Mouse (Mus musculus) midbrain, embryonic 12.5 days (tissue): Measurements from ENCODE around the gene Xirp1. TPM values are rescaled to one million over a fixed set of nuclear protein-coding genes. Genes with fewer than 3 reads are reported as not detected.
A peak's percentile ranks its signal among the peaks of the same experiment; 100 is the strongest.

Source experiments
- ATAC-seq: fragments of 200-750 bp; cut with Nextera tagmentation; 2 replicates; pipeline ENCODE4 v1.8.0; 2017; ENCODE audit warnings: low read depth, moderate TSS enrichment, moderate library complexity; ENCODE audit not compliant: low FRiP score
- H3K27ac ChIP-seq: fragments of 300-500 bp; sonication (generic); replicated peaks from 2 replicates; pipeline ENCODE4 v1.5.1; 2016; ENCODE audit warnings: mild to moderate bottlenecking
- H3K27me3 ChIP-seq: fragments of 300-500 bp; sonication (generic); 2 replicates; pipeline ENCODE4 v1.6.1; 2016; ENCODE audit warnings: mild to moderate bottlenecking
- H3K36me3 ChIP-seq: fragments of 300-500 bp; sonication (generic); 2 replicates; pipeline ENCODE4 v1.6.1; 2016
- H3K4me1 ChIP-seq: fragments of 300-500 bp; sonication (generic); 2 replicates; pipeline ENCODE4 v1.6.1; 2016
- H3K4me2 ChIP-seq: fragments of 300-500 bp; sonication (generic); replicated peaks from 2 replicates; pipeline ENCODE4 v1.6.1; 2016; ENCODE audit warnings: mild to moderate bottlenecking, moderate library complexity
- H3K4me3 ChIP-seq: fragments of 300-500 bp; sonication (generic); 2 replicates; pipeline ENCODE4 v1.5.1; 2016; ENCODE audit warnings: mild to moderate bottlenecking
- H3K9ac ChIP-seq: fragments of 300-500 bp; sonication (generic); replicated peaks from 2 replicates; pipeline ENCODE4 v1.6.1; 2016; ENCODE audit warnings: mild to moderate bottlenecking, moderate library complexity
- H3K9me3 ChIP-seq: fragments of 300-500 bp; sonication (generic); 2 replicates; pipeline ENCODE4 v1.6.1; 2016; ENCODE audit warnings: mild to moderate bottlenecking
- WGBS: fragments of 180-500 bp; shearing (Covaris S2); methylation state at CpG from one replicate; pipeline ENCODE4 v1.1.7; 2016; 5-methylcytosine and 5-hydroxymethylcytosine counted together
- polyA plus RNA-seq: library from polyadenylated mRNA; unstranded; fragments of >200 nt; fragmentation: Nextera tagmentation; extraction: Ambion mirVana; gene quantifications from 2 replicates; pipeline ENCODE4 v1.2.1, GENCODE M21; 2016

The Xirp1 gene
- polyA plus RNA-seq, 1 experiment from 2014 or later: not detected

DNA sequence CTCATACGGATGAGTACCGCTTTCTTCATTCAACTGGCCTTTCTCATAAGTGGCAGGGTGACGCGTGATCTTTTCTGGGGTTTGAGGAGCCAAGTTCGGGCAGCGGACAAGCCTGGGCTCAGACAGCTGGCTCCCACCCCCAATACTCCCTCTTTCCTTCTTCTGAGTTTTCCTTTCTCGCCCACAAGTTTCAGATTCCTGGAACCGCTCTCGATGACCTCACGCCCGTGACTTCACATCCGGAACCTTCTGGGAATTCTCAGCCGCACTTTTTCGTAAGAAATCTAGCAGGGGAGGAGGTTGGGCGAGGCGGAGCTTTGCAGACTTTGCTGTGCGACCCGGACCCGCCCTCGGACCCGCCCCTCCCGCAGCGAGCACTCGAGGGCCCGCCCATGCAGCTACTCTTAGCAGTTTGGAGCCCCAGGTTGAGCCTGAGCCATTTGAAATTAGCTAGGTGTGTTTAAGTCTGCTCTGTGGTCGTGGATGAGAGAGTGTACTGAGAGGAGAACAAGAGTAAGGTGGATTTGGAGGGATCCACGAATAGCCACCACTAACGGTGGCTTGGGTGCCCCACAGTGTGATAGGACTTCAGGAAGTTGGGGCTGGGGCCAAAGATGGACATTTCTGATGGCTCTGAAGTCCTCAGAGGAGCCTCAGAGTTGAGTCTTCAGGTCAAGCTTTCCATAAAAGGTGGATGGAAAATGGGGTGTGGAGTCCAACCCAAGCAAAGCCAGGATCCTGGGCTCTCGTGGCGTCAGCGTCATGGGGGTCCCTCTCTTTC is 21.3 kb downstream of the Xirp1 start:
- H3K4me3 ChIP-seq: peak overlapping the region; percentile 35
- peak overlapping the region; percentile 57 for H3K4me2 ChIP-seq
- ATAC-seq: peak; percentile 80; the same call in 1 of the 2 replicates
- H3K4me1 ChIP-seq: peaks cover 10% of the 10 kb centered on the region
- peak overlapping the region; percentile 41 for H3K9ac ChIP-seq
- H3K27me3 ChIP-seq: peaks cover 17% of the 10 kb centered on the region
- no peaks in the 10 kb centered on the region for H3K9me3 ChIP-seq
- WGBS: 12% methylated on average over 31 of the region's 31 CpGs
- no peak overlapping the region for H3K27ac ChIP-seq
- H3K36me3 ChIP-seq: no peaks in the 10 kb centered on the region

- 84% methylated on average over 5 of the region's 5 CpGs for WGBS
- Histone ChIP-seq H3K4me2 (no peak overlapping the region), H3K9me3 (no peaks in the 10 kb centered on the region), H3K4me1 (peaks cover 10% of the 10 kb centered on the region), H3K27ac (no peak overlapping the region), H3K4me3 (no peak overlapping the region), H3K27me3 (peaks cover 17% of the 10 kb centered on the region), H3K36me3 (no peaks in the 10 kb centered on the region), H3K9ac (no peak overlapping the region)
- no peak for ATAC-seq
Observed at GRCm38 (mm10) chr9:120000761-120001160, 22.6 kb downstream of the Xirp1 start.

- 77% methylated on average over 6 of the region's 6 CpGs for WGBS
Observed at GRCm38 (mm10) chr9:119999636-120000035, 23.8 kb downstream of the Xirp1 start.

DNA sequence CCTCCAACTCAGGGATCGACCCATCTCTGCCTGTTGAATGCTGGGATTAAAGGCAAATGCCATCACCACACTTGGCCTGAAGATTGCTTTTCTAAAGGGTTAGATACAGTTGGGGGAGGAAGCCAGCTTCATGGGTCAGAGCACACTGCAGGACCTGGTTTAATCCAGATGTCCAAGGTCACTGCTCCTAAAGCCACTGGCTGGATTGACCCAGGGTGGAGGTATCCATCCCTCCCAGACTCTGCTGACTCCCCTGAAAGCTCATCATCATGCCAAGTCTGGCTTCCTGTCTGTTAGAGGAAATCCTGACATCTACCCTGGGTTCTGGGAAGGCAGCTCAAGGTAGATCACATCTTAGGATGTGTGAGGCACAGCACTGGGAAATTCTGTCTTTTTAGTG is 24.6 kb downstream of the Xirp1 start:
- no peak for ATAC-seq
- WGBS: 58% methylated on average over 1 of the region's 1 CpGs

More at GRCm38 (mm10) chr9:119999636-120000035, 23.8 kb downstream of the Xirp1 start:
- Histone ChIP-seq H3K4me3 (no peak overlapping the region), H3K36me3 (no peaks in the 10 kb centered on the region), H3K27me3 (peaks cover 17% of the 10 kb centered on the region), H3K27ac (no peak overlapping the region), H3K4me2 (no peak overlapping the region), H3K9me3 (no peaks in the 10 kb centered on the region), H3K4me1 (peaks cover 10% of the 10 kb centered on the region), H3K9ac (no peak overlapping the region)
- no peak for ATAC-seq

DNA sequence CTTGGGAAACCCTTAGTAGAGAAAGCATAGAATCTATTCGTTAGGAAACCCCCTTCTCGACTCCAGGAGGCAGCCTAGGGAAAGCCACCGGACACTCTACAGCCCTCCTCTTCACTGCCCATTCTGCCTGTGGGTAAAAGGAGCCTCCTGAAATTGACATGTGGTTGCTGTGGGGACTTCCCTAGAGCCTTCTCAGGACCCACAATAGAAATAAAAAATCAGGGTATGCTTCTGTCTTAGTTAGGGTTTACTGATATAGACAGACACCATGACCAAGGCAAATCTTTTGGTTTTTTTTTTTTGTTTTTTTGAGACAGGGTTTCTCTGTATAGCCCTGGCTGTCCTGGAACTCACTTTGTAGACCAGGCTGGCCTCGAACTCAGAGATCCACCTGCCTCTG is 27.3 kb downstream of the Xirp1 start:
- no peaks in the 10 kb centered on the region for H3K4me1 ChIP-seq
- no peaks in the 10 kb centered on the region for H3K36me3 ChIP-seq
- no peak overlapping the region for H3K4me3 ChIP-seq
- H3K27ac ChIP-seq: no peak overlapping the region
- WGBS: 85% methylated on average over 4 of the region's 4 CpGs
- no peak for ATAC-seq
- no peak overlapping the region for H3K4me2 ChIP-seq
- H3K9me3 ChIP-seq: no peaks in the 10 kb centered on the region
- H3K9ac ChIP-seq: no peak overlapping the region
- peaks cover 8% of the 10 kb centered on the region; the same call in 1 of the 2 replicates for H3K27me3 ChIP-seq

More for the DNA sequence above, 24.6 kb downstream of the Xirp1 start:
- no peak overlapping the region for H3K4me2 ChIP-seq
- H3K27me3 ChIP-seq: peaks cover 17% of the 10 kb centered on the region
- no peak overlapping the region for H3K27ac ChIP-seq
- H3K9me3 ChIP-seq: no peaks in the 10 kb centered on the region
- H3K4me3 ChIP-seq: no peak overlapping the region
- H3K4me1 ChIP-seq: peaks cover 10% of the 10 kb centered on the region
- H3K36me3 ChIP-seq: no peaks in the 10 kb centered on the region
- H3K9ac ChIP-seq: no peak overlapping the region

DNA sequence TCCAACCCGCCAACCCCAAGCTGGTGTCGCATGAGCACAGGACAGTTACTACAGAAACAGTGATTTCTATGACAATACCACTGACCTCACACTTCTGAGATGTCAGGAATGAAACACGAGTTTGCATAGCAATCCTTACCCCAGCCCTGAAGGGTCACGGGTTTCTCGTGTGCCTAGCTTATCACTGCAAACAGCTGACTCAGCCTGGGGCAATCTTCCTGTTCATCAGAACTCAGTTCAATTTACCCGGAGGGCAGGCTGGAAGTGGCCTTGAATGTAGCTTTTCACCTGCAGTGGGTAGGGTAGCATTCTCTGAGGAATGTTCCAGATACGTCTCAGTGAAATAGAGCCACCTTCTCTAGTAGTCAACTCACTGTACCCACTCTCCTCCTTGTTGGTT is 29.2 kb downstream of the Xirp1 start:
- Histone ChIP-seq H3K27me3 (no peaks in the 10 kb centered on the region), H3K4me1 (no peaks in the 10 kb centered on the region), H3K9ac (no peak overlapping the region), H3K9me3 (no peaks in the 10 kb centered on the region), H3K4me3 (no peak overlapping the region), H3K4me2 (no peak overlapping the region), H3K36me3 (no peaks in the 10 kb centered on the region), H3K27ac (no peak overlapping the region)
- 76% methylated on average over 7 of the region's 7 CpGs for WGBS
- no peak for ATAC-seq

DNA sequence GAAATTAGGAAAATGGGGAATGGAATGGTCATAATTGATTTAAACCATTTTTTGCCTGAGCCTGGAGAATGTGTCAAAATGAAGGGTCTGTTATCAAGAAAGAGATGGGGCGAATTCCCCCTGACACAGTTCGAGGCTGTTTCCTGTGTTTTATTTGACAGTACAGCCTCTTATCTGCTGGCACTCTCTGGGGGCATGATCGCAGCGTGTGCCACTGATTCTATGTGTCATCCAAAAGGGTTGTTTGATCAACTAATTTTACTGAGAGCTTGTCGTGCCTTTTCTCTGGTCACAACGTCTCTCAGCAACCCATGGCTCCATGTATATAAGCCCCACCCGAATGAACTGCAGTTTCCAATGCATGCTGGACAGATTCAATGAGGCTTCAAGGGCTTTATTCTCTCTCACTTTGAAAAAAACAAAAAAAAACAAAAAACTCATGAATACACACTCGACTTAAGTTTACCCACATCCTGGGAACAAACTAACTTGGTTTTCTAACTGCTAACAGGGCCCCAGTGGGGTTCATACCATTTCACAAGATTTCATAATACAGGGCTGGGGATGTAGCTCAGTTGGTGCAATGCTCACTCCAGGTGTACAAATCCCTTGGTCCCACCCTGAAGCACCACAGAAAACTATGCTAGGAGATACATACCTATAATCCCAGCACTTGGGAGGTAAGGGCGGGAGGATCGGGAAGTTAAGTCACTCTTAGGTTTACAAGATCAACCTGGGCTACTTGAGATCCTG is 30.1 kb downstream of the Xirp1 start:
- ATAC-seq: no peak
- Histone ChIP-seq H3K9ac (no peak overlapping the region), H3K4me2 (no peak overlapping the region), H3K4me1 (no peaks in the 10 kb centered on the region), H3K27ac (no peak overlapping the region), H3K9me3 (no peaks in the 10 kb centered on the region), H3K4me3 (no peak overlapping the region), H3K36me3 (no peaks in the 10 kb centered on the region), H3K27me3 (no peaks in the 10 kb centered on the region)
- 77% methylated on average over 10 of the region's 10 CpGs for WGBS

- no peaks in the 10 kb centered on the region for H3K4me1 ChIP-seq
- no peak overlapping the region for H3K4me3 ChIP-seq
- WGBS: 16% methylated on average over 5 of the region's 5 CpGs
- no peaks in the 10 kb centered on the region for H3K36me3 ChIP-seq
- no peak overlapping the region for H3K27ac ChIP-seq
- H3K4me2 ChIP-seq: no peak overlapping the region
- no peaks in the 10 kb centered on the region for H3K9me3 ChIP-seq
- peaks cover 7% of the 10 kb centered on the region; the same call in 1 of the 2 replicates for H3K27me3 ChIP-seq
- ATAC-seq: no peak
- H3K9ac ChIP-seq: no peak overlapping the region
Observed at GRCm38 (mm10) chr9:119991310-119991709, 32.1 kb downstream of the Xirp1 start.

GRCm38 (mm10) chr9:119988304-119988703 is 35.1 kb downstream of the Xirp1 start:
- H3K27me3 ChIP-seq: peaks cover 34% of the 10 kb centered on the region
- H3K4me3 ChIP-seq: no peak overlapping the region
- no peaks in the 10 kb centered on the region for H3K9me3 ChIP-seq
- WGBS: 54% methylated on average over 7 of the region's 7 CpGs
- H3K4me2 ChIP-seq: no peak overlapping the region
- peaks cover 11% of the 10 kb centered on the region; the same call in 1 of the 2 replicates for H3K4me1 ChIP-seq
- no peak overlapping the region for H3K27ac ChIP-seq
- H3K36me3 ChIP-seq: no peaks in the 10 kb centered on the region
- ATAC-seq: no peak
- no peak overlapping the region for H3K9ac ChIP-seq

GRCm38 (mm10) chr9:119985881-119986574 is 37.4 kb downstream of the Xirp1 start:
- no peak overlapping the region for H3K27ac ChIP-seq
- no peaks in the 10 kb centered on the region for H3K36me3 ChIP-seq
- no peak overlapping the region for H3K4me3 ChIP-seq
- no peak overlapping the region for H3K4me2 ChIP-seq
- 80% methylated on average over 10 of the region's 10 CpGs for WGBS
- ATAC-seq: no peak
- H3K4me1 ChIP-seq: peaks cover 33% of the 10 kb centered on the region
- H3K9ac ChIP-seq: no peak overlapping the region
- no peaks in the 10 kb centered on the region for H3K9me3 ChIP-seq
- peaks cover 46% of the 10 kb centered on the region for H3K27me3 ChIP-seq

DNA sequence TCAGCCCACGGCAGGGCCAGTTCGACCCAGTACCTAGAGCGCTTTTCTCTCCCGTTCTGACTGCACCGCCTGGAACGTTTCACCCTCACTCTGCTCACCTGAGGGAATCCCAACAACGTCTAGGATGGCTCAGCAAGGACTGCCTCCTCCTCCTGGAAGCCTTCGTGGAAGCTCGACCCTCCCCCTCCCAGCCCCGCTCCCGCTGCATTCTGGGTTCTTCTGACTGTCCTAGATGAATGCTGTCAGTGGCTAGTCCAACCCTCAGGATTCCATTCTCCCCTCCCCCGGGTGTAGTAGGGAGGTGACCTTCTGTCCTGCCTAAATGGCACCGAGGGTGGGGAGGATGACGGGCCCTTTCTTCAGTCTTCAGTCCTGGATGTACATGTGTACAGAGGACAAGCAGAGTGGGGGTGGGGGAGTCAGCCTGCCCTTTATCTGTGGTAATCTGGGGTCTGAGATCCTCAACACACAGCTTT is 38.8 kb downstream of the Xirp1 start, which contains the start of gene Csrnp1:
Gene Csrnp1, minus strand, starts transcription at position 123 of the 476 bp plus-strand sequence.
- H3K4me3 ChIP-seq: peak within 1 kb of the TSS; percentile 57
- no peak within 1 kb of the TSS for H3K27ac ChIP-seq
- peaks cover 40% of the 10 kb centered on the region for H3K4me1 ChIP-seq
- 5% methylated on average over 14 of the region's 14 CpGs for WGBS
- H3K4me2 ChIP-seq: peak within 1 kb of the TSS; percentile 85
- no peaks in the 10 kb centered on the region for H3K9me3 ChIP-seq
- H3K9ac ChIP-seq: peak within 1 kb of the TSS; percentile 52
- no peak for ATAC-seq
- H3K36me3 ChIP-seq: no peaks in the 10 kb centered on the region
- H3K27me3 ChIP-seq: peaks cover 46% of the 10 kb centered on the region
